Mouse (Mus musculus): ENCODE data around the gene Cmtm2a. TPM values are rescaled to one million over a fixed set of nuclear protein-coding genes. Genes with fewer than 3 reads are reported as not detected.

Gene Cmtm2a
- polyA plus RNA-seq, 1 experiment from 2014 or later: not detected

DNA sequence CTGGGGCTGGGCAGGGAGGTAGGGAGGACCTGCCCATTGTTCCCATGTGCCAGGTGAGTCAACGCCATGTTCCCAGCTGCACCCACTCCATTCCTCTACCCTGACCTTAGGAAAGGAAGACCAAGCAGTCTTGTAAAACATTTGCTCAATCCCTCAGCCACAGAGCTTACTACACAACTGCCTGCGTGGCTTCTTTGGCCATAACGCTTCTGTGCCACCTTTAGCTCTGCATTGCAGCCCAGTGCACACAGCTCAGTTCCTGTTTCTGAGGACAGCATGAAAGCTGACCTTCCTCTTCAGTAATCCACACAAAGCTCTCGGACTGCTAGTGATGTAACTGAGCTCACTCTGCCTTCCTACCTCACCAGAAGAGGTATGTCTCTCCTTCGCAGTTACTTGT, 60.1 kb downstream of the Cmtm2a start:
- no peak for ATAC-seq (ENCODE audit: low FRiP score, low TSS enrichment)
- H3K27ac ChIP-seq (ENCODE audit: low read length): no peak overlapping the region
- H3K4me2 ChIP-seq (replicated peaks; ENCODE audit: low read depth, low read length): no peak overlapping the region
- H3K36me3 ChIP-seq (ENCODE audit: insufficient read depth, low read length): peaks cover 67% of the 10 kb centered on the region
- H3K27me3 ChIP-seq (ENCODE audit: insufficient read depth, low read length): no peaks in the 10 kb centered on the region
- 96% methylated on average over 5 of the region's 5 CpGs for WGBS
- no peaks in the 10 kb centered on the region for H3K9me3 ChIP-seq (ENCODE audit: low read length)
- no peak overlapping the region for H3K4me3 ChIP-seq (ENCODE audit: low read length)
- no peaks in the 10 kb centered on the region for H3K4me1 ChIP-seq (ENCODE audit: insufficient read depth, low read length)
- H3K9ac ChIP-seq (replicated peaks; ENCODE audit: low read length): no peak overlapping the region

DNA sequence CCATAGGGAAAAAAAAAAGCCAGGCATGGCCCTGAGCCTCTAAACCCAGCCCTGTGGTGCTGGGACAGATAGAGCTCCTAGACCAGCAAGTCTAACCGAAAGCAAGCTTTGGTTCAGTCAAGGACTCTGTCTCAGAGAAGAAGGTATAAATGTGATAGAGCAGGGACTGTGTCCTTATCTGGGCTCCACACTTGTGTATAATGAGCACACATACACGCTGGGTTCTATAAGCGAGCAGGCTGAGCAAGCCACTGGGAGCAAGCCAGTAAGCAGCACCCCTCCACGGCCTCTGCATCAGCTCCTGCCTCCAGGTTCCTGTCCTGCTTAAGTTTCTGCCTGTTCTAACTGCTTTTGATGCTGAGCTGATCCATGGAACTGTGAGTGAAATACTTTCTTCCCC, 60.9 kb downstream of the Cmtm2a start:
- H3K4me3 ChIP-seq (ENCODE audit: low read length): no peak overlapping the region
- H3K27ac ChIP-seq (ENCODE audit: low read length): no peak overlapping the region
- 93% methylated on average over 4 of the region's 4 CpGs for WGBS
- ATAC-seq (ENCODE audit: low FRiP score, low TSS enrichment): no peak
- H3K36me3 ChIP-seq (ENCODE audit: insufficient read depth, low read length): peaks cover 74% of the 10 kb centered on the region
- H3K27me3 ChIP-seq (ENCODE audit: insufficient read depth, low read length): no peaks in the 10 kb centered on the region
- H3K4me2 ChIP-seq (replicated peaks; ENCODE audit: low read depth, low read length): no peak overlapping the region
- no peaks in the 10 kb centered on the region for H3K9me3 ChIP-seq (ENCODE audit: low read length)
- no peaks in the 10 kb centered on the region for H3K4me1 ChIP-seq (ENCODE audit: insufficient read depth, low read length)
- no peak overlapping the region for H3K9ac ChIP-seq (replicated peaks; ENCODE audit: low read length)

Other genes with a start within 250 kb of the Cmtm2a start
- 38.1 and 42.2 TPM in 2 replicates for gene Cdh5, start 191.6 kb downstream of the Cmtm2a start, polyA plus RNA-seq (2015; fragmentation: Nextera tagmentation; extraction: Ambion mirVana)
- 2.3 and 2.5 TPM in 2 replicates for gene Bean1, start 122.7 kb downstream of the Cmtm2a start, polyA plus RNA-seq (2015; fragmentation: Nextera tagmentation; extraction: Ambion mirVana)
- 21.6 and 25.5 TPM in 2 replicates for gene Tk2, start 44.6 kb downstream of the Cmtm2a start, polyA plus RNA-seq (2015; fragmentation: Nextera tagmentation; extraction: Ambion mirVana)
- gene Cklf, start 42.3 kb downstream of the Cmtm2a start, polyA plus RNA-seq (2015; fragmentation: Nextera tagmentation; extraction: Ambion mirVana): 40.0 and 46.7 TPM in 2 replicates
- not detected in 2 replicates for gene Gm45711, start 16.9 kb upstream of the Cmtm2a start, polyA plus RNA-seq (2015; fragmentation: Nextera tagmentation; extraction: Ambion mirVana)
- gene Cmtm1, start 17.0 kb upstream of the Cmtm2a start, polyA plus RNA-seq (2015; fragmentation: Nextera tagmentation; extraction: Ambion mirVana): not detected in 2 replicates
- not detected in 2 replicates for gene Gm11020, start 28.4 kb upstream of the Cmtm2a start, polyA plus RNA-seq (2015; fragmentation: Nextera tagmentation; extraction: Ambion mirVana)
- gene Cmtm2b, start 29.0 kb upstream of the Cmtm2a start, polyA plus RNA-seq (2015; fragmentation: Nextera tagmentation; extraction: Ambion mirVana): not detected in 2 replicates
- gene Cmtm3, start 46.2 kb upstream of the Cmtm2a start, polyA plus RNA-seq (2015; fragmentation: Nextera tagmentation; extraction: Ambion mirVana): 172 and 174 TPM in 2 replicates
- gene Cmtm4, start 102.6 kb upstream of the Cmtm2a start, polyA plus RNA-seq (2015; fragmentation: Nextera tagmentation; extraction: Ambion mirVana): 3.4 and 3.6 TPM in 2 replicates
- gene Dync1li2, start 149.9 kb upstream of the Cmtm2a start, polyA plus RNA-seq (2015; fragmentation: Nextera tagmentation; extraction: Ambion mirVana): 59.0 and 62.7 TPM in 2 replicates
- 0.36 and 0.44 TPM in 2 replicates for gene Terb1, start 216.7 kb upstream of the Cmtm2a start, polyA plus RNA-seq (2015; fragmentation: Nextera tagmentation; extraction: Ambion mirVana)
- gene Nae1, start 241.5 kb upstream of the Cmtm2a start, polyA plus RNA-seq (2015; fragmentation: Nextera tagmentation; extraction: Ambion mirVana): 98.6 and 99.2 TPM in 2 replicates
- gene Car7, start 241.5 kb upstream of the Cmtm2a start, polyA plus RNA-seq (2015; fragmentation: Nextera tagmentation; extraction: Ambion mirVana): 2.4 and 3.3 TPM in 2 replicates

All from kidney, embryonic 16.5 days (tissue).